Mouse (Mus musculus): ENCODE data around the gene Adprh.

Gene Adprh

DNA sequence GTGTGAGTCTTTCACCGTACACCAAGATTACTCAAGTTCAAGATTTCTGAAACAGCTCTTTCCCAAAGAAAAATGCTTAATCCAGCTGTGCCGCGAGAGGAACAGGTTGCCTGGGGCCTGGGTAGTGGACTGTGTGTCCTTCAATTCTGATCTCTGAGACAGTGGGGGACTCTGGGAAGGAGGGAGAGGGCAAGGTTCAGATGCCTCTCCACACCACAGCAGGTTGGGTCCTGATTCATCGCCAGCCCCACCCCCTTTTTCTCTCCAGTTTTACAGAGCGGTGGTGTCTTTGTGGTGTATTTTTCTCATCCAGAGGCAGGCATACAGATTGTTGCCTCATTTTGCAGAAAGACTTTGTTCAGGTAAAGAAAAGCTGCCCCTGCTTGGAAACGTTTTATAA lies 54.2 kb downstream of the Adprh start:
- DNase-seq (ENCODE audit: low spot score in 2 of 2): no peak

DNA sequence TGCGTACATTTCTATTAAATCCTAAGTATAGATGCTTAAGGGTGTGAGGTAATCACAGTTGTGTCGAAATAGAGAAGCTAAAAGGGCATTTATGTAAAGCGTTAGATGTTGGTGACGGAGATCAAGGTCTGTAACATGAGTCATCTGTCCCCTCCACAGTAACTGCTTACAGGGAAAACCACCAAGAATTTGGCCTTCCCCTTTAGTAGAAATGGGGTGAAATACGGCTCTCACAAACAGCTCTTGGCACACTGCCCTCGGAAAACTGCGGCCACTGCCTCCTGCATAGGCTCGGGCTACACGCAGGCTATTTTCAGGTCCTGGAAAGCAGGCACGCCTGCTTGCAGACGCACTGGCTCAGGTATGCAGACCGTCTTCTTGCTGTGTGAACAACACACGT lies 56.3 kb downstream of the Adprh start:
- peak; percentile 63 to 81 for DNase-seq (ENCODE audit: low spot score in 2 of 2)

DNA sequence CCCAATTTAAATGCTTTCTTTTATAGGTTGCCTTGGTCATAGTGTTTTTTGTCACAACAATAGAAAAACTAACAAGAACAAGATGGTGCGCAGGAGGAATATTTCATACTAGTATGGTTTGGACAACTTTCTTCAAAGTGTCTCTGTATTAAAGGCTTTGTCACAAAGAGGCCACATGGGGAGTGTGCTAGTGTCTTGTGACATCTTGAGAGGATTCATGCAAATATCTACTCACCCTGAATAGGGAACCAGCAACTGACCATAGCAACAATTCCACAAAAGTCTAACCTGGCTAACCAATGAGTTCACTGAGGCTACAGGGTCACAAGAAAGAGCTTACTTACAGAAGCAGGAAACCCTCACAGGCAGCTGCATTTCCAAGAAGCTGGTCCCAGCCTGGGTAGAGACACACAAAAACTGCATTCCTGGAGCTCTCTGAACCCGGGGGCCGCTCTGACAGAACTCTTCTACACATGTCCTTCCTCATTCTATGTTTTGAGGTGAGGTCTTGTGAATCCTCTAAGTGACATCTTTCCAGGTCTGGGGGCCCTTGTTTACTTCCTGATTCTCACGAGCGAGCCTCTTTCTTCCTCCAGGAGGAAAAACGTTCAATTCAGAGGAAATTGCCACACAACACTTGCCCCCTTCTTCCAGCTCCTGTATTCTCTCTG lies 57.3 kb downstream of the Adprh start:
- DNase-seq (ENCODE audit: low spot score in 2 of 2): no peak

DNA sequence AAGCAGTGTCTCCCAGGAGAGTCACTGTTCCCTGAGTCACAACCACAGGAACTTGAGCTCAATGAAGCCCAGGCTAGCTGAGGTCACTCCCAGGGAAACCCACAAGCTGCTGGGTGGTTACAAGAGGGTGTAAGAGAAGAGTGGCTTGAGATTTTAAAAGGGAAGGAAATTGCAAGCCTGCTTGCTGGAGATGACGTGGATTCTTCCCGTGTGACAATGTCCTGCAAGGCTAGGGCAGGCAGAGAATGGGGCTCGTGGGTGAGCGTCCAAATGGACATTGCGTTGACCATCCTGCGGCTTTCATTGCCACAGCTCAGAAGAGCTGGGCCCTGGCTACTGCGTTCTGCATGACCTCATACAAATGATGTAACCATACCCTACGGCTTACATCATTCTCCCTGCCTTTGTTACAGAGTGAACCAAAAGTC lies 58.3 kb downstream of the Adprh start:
- no peak for DNase-seq (ENCODE audit: low spot score in 2 of 2)

Measured in urinary bladder, postnatal 4 days (tissue).